In the genomic region with DNA sequence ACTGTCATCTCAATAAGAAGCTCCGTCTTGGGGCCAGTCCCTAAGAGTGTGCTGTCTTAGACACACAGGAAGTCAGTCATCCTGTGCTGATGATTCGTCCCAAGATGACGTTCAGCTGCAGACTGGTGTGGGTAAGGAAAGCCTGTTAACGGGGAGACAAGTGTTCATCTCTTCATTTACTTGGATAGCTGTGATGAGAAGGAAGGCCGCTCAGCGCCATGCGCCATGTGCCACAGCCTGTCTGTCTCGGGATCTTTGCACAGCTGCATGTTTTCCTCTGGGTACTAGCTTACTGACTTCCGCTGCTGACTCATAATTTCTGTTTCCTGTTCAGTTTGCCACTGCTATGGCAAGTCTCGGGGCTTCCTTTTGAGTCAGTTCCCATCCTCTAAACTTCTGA, we compare ENCODE assay signal across 11 mouse cellular contexts. TPM values are rescaled to one million over a fixed set of nuclear protein-coding genes. Genes with fewer than 3 reads are reported as not detected.
DNase-seq lines count a peak whose midpoint lies in the region; ATAC-seq and TF ChIP-seq lines count a peak whose summit lies in the region.
"Had no signal": no experiment of that assay in that cellular context is flagged by ENCODE, and none has a peak within 500 bp of the region (broad histone marks: within the 10 kb centered on the region; RNA-seq: fewer than 3 reads in every experiment).

No protein-coding gene starts in this region.

- peak; percentile 32 to 78 for DNase-seq in heart, adult 18-20 months
- DNase-seq in heart, postnatal 25 days (ENCODE audit: low spot score), result no peak
- DNase-seq in lung, postnatal 0 days (ENCODE audit: low spot score), result peak; percentile 33
- DNase-seq in splenic B cell, adult 2 months (ENCODE audit: low read depth, low spot score), result peak; percentile 72
- no peak for DNase-seq in forebrain, embryonic 14.5 days (ENCODE audit: low spot score)
- DNase-seq in layer of hippocampus, postnatal 14 days (ENCODE audit: low spot score in 2 of 2), result no peak
- no peak for DNase-seq in frontal cortex, postnatal 36 days (ENCODE audit: low spot score in 2 of 2)
- DNase-seq: cerebellum, adult 18-20 months had no signal

- peak; percentile 21; the same call in 1 of the 2 replicates for ATAC-seq in lung, postnatal 0 days
- no peak for ATAC-seq in forebrain, embryonic 14.5 days
- ATAC-seq: midbrain, embryonic 13.5 days had no signal

- 50% methylated on average over 10 of the region's 10 CpGs for WGBS in lung, postnatal 0 days
- 90% methylated on average over 10 of the region's 10 CpGs for WGBS in forebrain, embryonic 14.5 days

- no peak for TF ChIP-seq CTCF in bone marrow macrophage, adult 2 months (IDR thresholded peaks at IDR 0.05; ENCODE audit: low read depth, low read length)
- no peak for TF ChIP-seq CTCF in lung, postnatal 0 days (IDR thresholded peaks at IDR 0.05)

- no peaks in the 10 kb centered on the region for H3K27me3 ChIP-seq in lung, postnatal 0 days (replicated peaks; ENCODE audit: insufficient read depth, low read length)
- no peaks in the 10 kb centered on the region for H3K27me3 ChIP-seq in splenic B cell, adult 2 months (ENCODE audit: control insufficient read depth, insufficient read depth, low read length, poor library complexity, severe bottlenecking)
- H3K27me3 ChIP-seq in forebrain, embryonic 14.5 days (replicated peaks; ENCODE audit: control insufficient read depth, insufficient read depth, low read length), result no peaks in the 10 kb centered on the region
- H3K27me3 ChIP-seq: midbrain, embryonic 13.5 days; stomach, embryonic 15.5 days had no signal

- H3K4me3 ChIP-seq in bone marrow macrophage, adult 2 months (ENCODE audit: insufficient read depth, low read length), result peak overlapping the region; percentile 22
- no peak overlapping the region for H3K4me3 ChIP-seq in lung, postnatal 0 days (ENCODE audit: low read depth, low read length)
- no peak overlapping the region for H3K4me3 ChIP-seq in forebrain, embryonic 14.5 days (ENCODE audit: low read depth, low read length)
- H3K4me3 ChIP-seq: midbrain, embryonic 13.5 days; stomach, embryonic 15.5 days had no signal

- no peaks in the 10 kb centered on the region for H3K9me3 ChIP-seq in lung, postnatal 0 days (ENCODE audit: low read length)
- H3K9me3 ChIP-seq in forebrain, embryonic 14.5 days (replicated peaks; ENCODE audit: control insufficient read depth, low read length), result 0 out of 2 replicates have a peak, but pooled peaks cover 2% of the 10 kb centered on the region
- H3K9me3 ChIP-seq: midbrain, embryonic 13.5 days; stomach, embryonic 15.5 days had no signal

- no peaks in the 10 kb centered on the region for H3K36me3 ChIP-seq in lung, postnatal 0 days (ENCODE audit: insufficient read depth, low read length)
- no peaks in the 10 kb centered on the region for H3K36me3 ChIP-seq in splenic B cell, adult 2 months (ENCODE audit: control insufficient read depth, insufficient read depth, low read length, poor library complexity, severe bottlenecking)
- H3K36me3 ChIP-seq in forebrain, embryonic 14.5 days (ENCODE audit: control insufficient read depth, insufficient read depth, low read length), result no peaks in the 10 kb centered on the region
- H3K36me3 ChIP-seq: midbrain, embryonic 13.5 days; stomach, embryonic 15.5 days had no signal

- H3K9ac ChIP-seq in lung, postnatal 0 days (replicated peaks; ENCODE audit: low read depth), result no peak overlapping the region
- H3K9ac ChIP-seq in forebrain, embryonic 14.5 days (ENCODE audit: low read length), result no peak overlapping the region
- H3K9ac ChIP-seq: midbrain, embryonic 13.5 days; stomach, embryonic 15.5 days had no signal

- H3K27ac ChIP-seq in bone marrow macrophage, adult 2 months (ENCODE audit: insufficient read depth, low read depth, low read length), result peak overlapping the region; percentile 88
- H3K27ac ChIP-seq in lung, postnatal 0 days (ENCODE audit: low read length), result no peak overlapping the region
- no peak overlapping the region for H3K27ac ChIP-seq in forebrain, embryonic 14.5 days (ENCODE audit: low read depth, low read length)
- H3K27ac ChIP-seq: midbrain, embryonic 13.5 days; stomach, embryonic 15.5 days had no signal

- no peak overlapping the region for H3K4me2 ChIP-seq in lung, postnatal 0 days (replicated peaks; ENCODE audit: low read depth, low read length)
- no peak overlapping the region for H3K4me2 ChIP-seq in forebrain, embryonic 14.5 days (ENCODE audit: low read length)
- H3K4me2 ChIP-seq: midbrain, embryonic 13.5 days; stomach, embryonic 15.5 days had no signal

- TF ChIP-seq EP300 in lung, postnatal 0 days (IDR thresholded peaks at IDR 0.05), result no peak

- TF ChIP-seq POLR2A in bone marrow macrophage, adult 2 months (IDR thresholded peaks at IDR 0.05; ENCODE audit: borderline replicate concordance, low read depth, low read length), result no peak

- H3K4me1 ChIP-seq in bone marrow macrophage, adult 2 months (ENCODE audit: control insufficient read depth, insufficient read depth, low read length), result peaks cover 34% of the 10 kb centered on the region
- no peaks in the 10 kb centered on the region for H3K4me1 ChIP-seq in lung, postnatal 0 days (ENCODE audit: insufficient read depth, low read depth, low read length)
- H3K4me1 ChIP-seq in forebrain, embryonic 14.5 days (ENCODE audit: control insufficient read depth, insufficient read depth, low read length), result no peaks in the 10 kb centered on the region
- H3K4me1 ChIP-seq: midbrain, embryonic 13.5 days; stomach, embryonic 15.5 days had no signal

- intact Hi-C loops in heart, postnatal 25 days (cut with DNase I), result no loop called here

RNA-seq across cellular contexts. Expression of gene Txlnb, which starts 23.7 kb away (rescaled TPM):
- total RNA-seq in heart, adult 18-20 months (2021), result 100 to 1,000 TPM; 325 to 387 TPM
- 100 to 1,000 TPM; 263 to 278 TPM for total RNA-seq in heart, postnatal 25 days (2021)
- 0.72 and 0.82 TPM in 2 replicates for polyA plus RNA-seq in bone marrow macrophage, adult 2 months (2012; ENCODE audit: insufficient read depth, insufficient read length, missing spikeins)
- 0.30 and 0.51 TPM in 2 replicates for polyA plus RNA-seq in lung, postnatal 0 days (2015; fragmentation: Nextera tagmentation; extraction: Ambion mirVana)
- 0.54 and 0.57 TPM in 2 replicates for polyA plus RNA-seq in forebrain, embryonic 14.5 days (2014; fragmentation: Nextera tagmentation; extraction: Ambion mirVana)
- total RNA-seq in layer of hippocampus, postnatal 14 days (2021), result under 1 TPM; 0.21 TPM

RNA-seq across cellular contexts. Expression of gene Cited2, which starts 49.3 kb away (rescaled TPM):
- total RNA-seq in heart, adult 18-20 months (2021), result 10 to 100 TPM; 41.5 to 55.5 TPM
- 10 to 100 TPM; 42.8 to 47.9 TPM for total RNA-seq in heart, postnatal 25 days (2021)
- 136 and 143 TPM in 2 replicates for polyA plus RNA-seq in bone marrow macrophage, adult 2 months (2012; ENCODE audit: insufficient read depth, insufficient read length, missing spikeins)
- polyA plus RNA-seq in lung, postnatal 0 days (2015; fragmentation: Nextera tagmentation; extraction: Ambion mirVana), result 53.4 and 57.9 TPM in 2 replicates
- polyA plus RNA-seq in forebrain, embryonic 14.5 days (2014; fragmentation: Nextera tagmentation; extraction: Ambion mirVana), result 50.8 and 62.7 TPM in 2 replicates
- total RNA-seq in layer of hippocampus, postnatal 14 days (2021), result 10 to 100 TPM; 35.7 to 36.8 TPM

Comparison
In these comparisons a context has a peak if more than half of its experiments do, and no peak if none do; other contexts are left out.
1. DNase-seq: peak in heart, adult 18-20 months (2 of 2), lung, postnatal 0 days (single experiment) and splenic B cell, adult 2 months (single experiment); none in heart, postnatal 25 days (single experiment), forebrain, embryonic 14.5 days (single experiment), layer of hippocampus, postnatal 14 days (0 of 2) and frontal cortex, postnatal 36 days (0 of 2).
2. RNA of gene Txlnb, which starts 23.7 kb away (total RNA-seq): 325 to 387 TPM in heart, adult 18-20 months and 263 to 278 TPM in heart, postnatal 25 days; 0.21 TPM in layer of hippocampus, postnatal 14 days; every median in the first group is over 100 times any median in the second.